Mouse (Mus musculus) hindbrain, embryonic 16.5 days (tissue): ENCODE results near the gene Cnr1. TPM values are rescaled to one million over a fixed set of nuclear protein-coding genes. Genes with fewer than 3 reads are reported as not detected.

Experiments used
- ATAC-seq: fragments of 200-750 bp; cut with Nextera tagmentation; 2 replicates; pipeline ENCODE4 v1.8.0; 2017; ENCODE audit warnings: moderate TSS enrichment, moderate library complexity
- H3K27ac ChIP-seq: fragments of 300-500 bp; sonication (generic); 2 replicates; pipeline ENCODE4 v1.5.1; 2014; ENCODE audit warnings: low read depth, mild to moderate bottlenecking, control low read depth, low read length, moderate library complexity
- H3K27me3 ChIP-seq: fragments of 300-500 bp; sonication (generic); replicated peaks from 2 replicates; pipeline ENCODE4 v1.6.1; 2014; ENCODE audit warnings: low read length; ENCODE audit not compliant: control insufficient read depth, insufficient read depth
- H3K36me3 ChIP-seq: fragments of 300-500 bp; sonication (generic); 2 replicates; pipeline ENCODE4 v1.6.1; 2014; ENCODE audit warnings: mild to moderate bottlenecking, low read length, moderate library complexity, mixed read lengths; ENCODE audit not compliant: control insufficient read depth, insufficient read depth
- H3K4me1 ChIP-seq: fragments of 300-500 bp; sonication (generic); 2 replicates; pipeline ENCODE4 v1.6.1; 2014; ENCODE audit warnings: low read depth, low read length; ENCODE audit not compliant: control insufficient read depth, insufficient read depth
- H3K4me2 ChIP-seq: fragments of 300-500 bp; sonication (generic); 2 replicates; pipeline ENCODE4 v1.6.1; 2014; ENCODE audit warnings: mild to moderate bottlenecking, low read length, control low read depth, moderate library complexity
- H3K4me3 ChIP-seq: fragments of 300-500 bp; sonication (generic); 2 replicates; pipeline ENCODE4 v1.5.1; 2014; ENCODE audit warnings: mild to moderate bottlenecking, low read length, control low read depth, moderate library complexity
- H3K9ac ChIP-seq: fragments of 300-500 bp; sonication (generic); 2 replicates; pipeline ENCODE4 v1.6.1; 2014; ENCODE audit warnings: low read depth, mild to moderate bottlenecking, control low read depth, low read length, moderate library complexity
- H3K9me3 ChIP-seq: fragments of 300-500 bp; sonication (generic); 2 replicates; pipeline ENCODE4 v1.6.1; 2014; ENCODE audit warnings: mild to moderate bottlenecking, low read length, moderate library complexity; ENCODE audit not compliant: control insufficient read depth
- WGBS: fragments of 180-500 bp; shearing (Covaris S2); extraction: QIAGEN DNeasy Blood & Tissue Kit; methylation state at CpG from one replicate; pipeline ENCODE4 v1.1.7; 2014; 5-methylcytosine and 5-hydroxymethylcytosine counted together
- polyA plus RNA-seq: library from polyadenylated mRNA; unstranded; fragments of >200 nt; fragmentation: Nextera tagmentation; extraction: Ambion mirVana; gene quantifications from 2 replicates; pipeline ENCODE4 v1.2.1, GENCODE M21; 2015

The Cnr1 gene
- polyA plus RNA-seq, 1 experiment from 2014 or later, result 52.0 TPM

DNA sequence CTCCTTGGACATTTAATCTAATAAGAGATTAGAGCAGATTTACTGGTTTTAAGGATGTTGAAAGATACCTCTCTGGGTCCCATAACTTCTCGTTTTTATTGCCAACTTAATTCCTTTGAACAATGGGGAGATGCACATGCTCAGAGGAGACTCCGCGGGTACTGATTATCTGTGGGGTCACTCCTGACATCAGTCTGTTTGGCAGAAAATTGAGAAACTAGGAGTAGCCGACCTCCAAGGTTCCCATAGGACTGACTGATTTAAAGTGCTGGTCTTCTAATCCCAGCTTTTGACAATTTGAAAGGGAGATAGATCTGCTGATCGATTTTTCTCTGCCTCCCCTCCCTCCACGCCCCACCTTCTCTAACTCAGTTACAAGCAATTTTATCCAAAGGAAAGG, 1.6 kb downstream of the Cnr1 start:
- H3K27ac ChIP-seq, result peak overlapping the region; percentile 33
- peaks cover 11% of the 10 kb centered on the region for H3K4me1 ChIP-seq
- peak overlapping the region; percentile 42 for H3K4me3 ChIP-seq
- no peaks in the 10 kb centered on the region; the same call in 1 of the 2 replicates for H3K27me3 ChIP-seq
- peak overlapping the region; percentile 54 for H3K4me2 ChIP-seq
- no peak for ATAC-seq
- no peaks in the 10 kb centered on the region for H3K9me3 ChIP-seq
- H3K36me3 ChIP-seq, result no peaks in the 10 kb centered on the region
- 31% methylated on average over 6 of the region's 6 CpGs for WGBS
- peak overlapping the region; percentile 51 for H3K9ac ChIP-seq

DNA sequence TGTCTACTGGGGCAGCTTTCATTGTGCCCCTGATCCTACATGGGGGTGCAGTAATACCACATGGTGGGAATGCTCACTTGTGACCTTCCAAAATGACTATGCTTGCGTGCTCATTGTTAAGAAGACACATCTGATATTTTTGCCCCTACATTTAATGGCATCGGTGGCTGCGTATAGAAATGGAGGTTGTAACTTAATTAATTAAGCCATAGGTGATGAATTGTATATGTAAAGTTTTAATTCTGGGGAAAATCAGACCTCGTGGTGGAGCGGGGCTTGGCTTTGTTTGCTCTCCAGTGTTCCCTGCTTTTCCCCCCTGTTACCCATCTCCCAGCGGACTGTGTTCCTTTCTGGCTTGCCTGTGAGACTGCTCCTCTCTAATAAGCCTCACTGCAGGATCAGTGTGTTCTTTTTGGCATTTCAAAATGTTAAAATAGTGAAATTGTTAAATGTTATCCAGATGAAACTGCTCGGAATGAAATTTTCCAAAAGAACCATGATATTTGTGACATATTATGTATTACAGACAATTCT, 2.4 kb downstream of the Cnr1 start:
- H3K27me3 ChIP-seq, result no peaks in the 10 kb centered on the region
- no peaks in the 10 kb centered on the region for H3K9me3 ChIP-seq
- H3K9ac ChIP-seq, result peak overlapping the region; percentile 51
- ATAC-seq, result no peak
- H3K4me1 ChIP-seq, result peaks cover 11% of the 10 kb centered on the region
- H3K27ac ChIP-seq, result peak overlapping the region; percentile 56
- no peaks in the 10 kb centered on the region for H3K36me3 ChIP-seq
- H3K4me2 ChIP-seq, result peak overlapping the region; percentile 54
- peak overlapping the region; percentile 42 for H3K4me3 ChIP-seq
- WGBS, result 57% methylated on average over 7 of the region's 7 CpGs

DNA sequence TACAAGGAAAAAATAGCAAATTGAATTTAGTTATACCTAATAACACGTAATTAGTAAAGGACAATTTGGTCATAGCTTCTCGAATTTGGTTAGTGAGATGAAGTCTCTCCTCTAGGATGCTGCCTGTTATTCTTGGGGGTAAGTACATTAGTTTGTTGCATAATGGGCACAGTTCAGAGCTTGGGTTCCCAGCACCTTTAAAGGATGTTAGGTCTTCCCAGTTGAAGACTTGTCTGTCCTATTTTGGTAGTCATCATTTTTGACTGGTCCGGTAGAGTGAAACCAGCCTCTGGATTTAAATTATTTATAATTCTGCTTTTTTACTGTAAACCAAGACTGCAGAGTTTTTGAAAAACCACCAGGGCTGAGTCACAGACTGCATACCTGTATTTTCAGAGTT, 3.3 kb downstream of the Cnr1 start:
- Histone ChIP-seq H3K9ac (no peak overlapping the region), H3K36me3 (no peaks in the 10 kb centered on the region), H3K9me3 (no peaks in the 10 kb centered on the region), H3K4me2 (peak overlapping the region; percentile 54), H3K4me1 (peaks cover 9% of the 10 kb centered on the region), H3K4me3 (peak overlapping the region; percentile 42; the same call in 1 of the 2 replicates), H3K27me3 (no peaks in the 10 kb centered on the region), H3K27ac (no peak overlapping the region)
- no peak for ATAC-seq
- WGBS, result 82% methylated on average over 3 of the region's 3 CpGs

DNA sequence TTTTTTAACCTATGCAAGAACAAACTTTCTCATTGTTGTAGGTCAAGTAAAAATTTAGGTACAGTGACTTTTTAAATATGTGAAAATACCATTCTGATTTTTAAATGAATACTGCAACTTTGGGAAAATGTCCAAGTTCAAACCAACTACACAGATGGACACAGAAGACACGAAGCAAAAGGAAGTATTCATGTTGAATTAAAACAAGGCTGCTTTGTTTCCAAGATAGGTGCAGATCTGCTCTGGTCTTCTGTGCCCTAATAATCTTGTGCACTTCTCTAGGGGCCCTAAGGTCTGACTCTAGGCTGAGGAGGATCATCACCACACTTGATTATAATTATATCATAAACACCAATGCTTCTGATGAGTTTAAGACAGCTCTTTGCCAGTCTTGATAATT, 4.1 kb downstream of the Cnr1 start:
- 58% methylated on average over 1 of the region's 1 CpGs for WGBS
- no peak overlapping the region for H3K4me3 ChIP-seq
- H3K36me3 ChIP-seq, result no peaks in the 10 kb centered on the region
- ATAC-seq, result no peak
- no peaks in the 10 kb centered on the region for H3K27me3 ChIP-seq
- H3K4me1 ChIP-seq, result 0 out of 2 replicates have a peak, but pooled peaks cover 2% of the 10 kb centered on the region
- H3K4me2 ChIP-seq, result peak overlapping the region; percentile 41
- no peak overlapping the region for H3K27ac ChIP-seq
- H3K9me3 ChIP-seq, result no peaks in the 10 kb centered on the region
- H3K9ac ChIP-seq, result no peak overlapping the region

DNA sequence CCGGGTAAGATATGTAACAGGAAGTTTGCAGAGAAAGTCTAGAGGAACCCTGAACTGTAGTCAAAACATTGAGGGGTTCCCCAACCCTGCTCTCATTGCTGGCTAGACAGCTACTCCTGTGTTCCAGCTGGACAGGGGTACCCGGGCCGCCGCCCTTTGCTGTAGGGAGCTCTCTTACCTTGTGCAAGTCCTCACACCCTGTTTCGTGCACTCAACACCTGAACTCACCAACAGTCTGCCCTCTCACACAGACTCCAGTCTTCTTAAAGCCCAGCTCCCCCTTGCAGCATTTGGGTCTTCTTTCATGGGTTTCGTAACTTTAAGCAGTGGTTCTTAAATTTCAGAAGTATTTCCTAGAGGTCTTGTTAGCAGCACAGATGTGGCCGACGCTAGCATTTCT, 7.0 kb downstream of the Cnr1 start:
- Histone ChIP-seq H3K36me3 (no peaks in the 10 kb centered on the region), H3K9me3 (no peaks in the 10 kb centered on the region), H3K4me1 (no peaks in the 10 kb centered on the region), H3K27ac (no peak overlapping the region), H3K4me2 (no peak overlapping the region), H3K4me3 (no peak overlapping the region), H3K27me3 (no peaks in the 10 kb centered on the region), H3K9ac (no peak overlapping the region)
- ATAC-seq, result no peak
- WGBS, result 78% methylated on average over 8 of the region's 8 CpGs

DNA sequence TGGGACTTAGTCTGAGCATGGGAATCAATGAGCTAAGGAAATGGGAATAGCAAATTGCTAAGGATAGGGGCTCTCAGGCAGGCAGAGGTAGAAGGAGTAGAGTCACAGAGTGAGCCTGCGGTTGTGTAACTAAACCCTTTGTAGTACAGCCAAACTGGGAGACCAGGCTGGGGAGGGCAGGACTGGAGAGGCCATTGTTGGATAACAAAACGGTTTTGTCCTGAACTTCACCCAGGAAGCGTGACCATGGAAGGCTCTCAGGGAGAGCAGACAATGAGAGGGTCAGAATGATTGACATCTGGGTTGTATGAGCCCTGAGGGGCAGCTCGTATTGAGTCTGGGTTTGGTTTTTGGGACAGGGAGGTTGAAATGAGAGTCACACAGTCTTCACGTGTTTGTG, 17.2 kb downstream of the Cnr1 start:
- Histone ChIP-seq H3K9me3 (no peaks in the 10 kb centered on the region), H3K36me3 (peaks cover 9% of the 10 kb centered on the region; the same call in 1 of the 2 replicates), H3K9ac (no peak overlapping the region), H3K4me3 (no peak overlapping the region), H3K27ac (no peak overlapping the region), H3K27me3 (no peaks in the 10 kb centered on the region), H3K4me2 (no peak overlapping the region), H3K4me1 (no peaks in the 10 kb centered on the region)
- 22% methylated on average over 5 of the region's 5 CpGs for WGBS
- ATAC-seq, result no peak

- WGBS, result 95% methylated on average over 13 of the region's 13 CpGs
- H3K36me3 ChIP-seq, result peaks cover 8% of the 10 kb centered on the region; the same call in 1 of the 2 replicates
- no peak overlapping the region for H3K4me2 ChIP-seq
- no peak overlapping the region for H3K4me3 ChIP-seq
- no peaks in the 10 kb centered on the region for H3K9me3 ChIP-seq
- no peaks in the 10 kb centered on the region for H3K4me1 ChIP-seq
- H3K9ac ChIP-seq, result no peak overlapping the region
- ATAC-seq, result no peak
- H3K27me3 ChIP-seq, result no peaks in the 10 kb centered on the region
- no peak overlapping the region for H3K27ac ChIP-seq
Observed at GRCm38 (mm10) chr4:33943936-33944335, 19.5 kb downstream of the Cnr1 start.

DNA sequence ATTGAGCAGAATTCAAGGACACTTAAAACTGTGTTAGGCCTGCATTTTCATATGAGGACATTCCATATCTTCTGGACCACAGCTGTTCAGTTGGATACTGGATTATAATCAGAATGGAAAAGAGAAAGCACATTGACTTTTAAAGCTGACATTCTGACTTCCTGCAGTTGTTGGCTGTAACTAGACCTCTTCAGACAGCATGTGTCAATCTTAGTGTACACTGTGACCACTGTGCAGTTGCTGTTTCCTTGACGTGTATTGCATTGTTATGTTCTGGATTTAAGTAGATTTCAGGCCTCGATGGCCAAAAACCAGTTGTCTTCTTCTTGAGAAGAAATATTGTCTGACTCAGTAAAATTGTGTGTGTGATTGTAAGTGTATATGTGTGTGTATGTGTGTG, 21.3 kb downstream of the Cnr1 start:
- Histone ChIP-seq H3K27ac (no peak overlapping the region), H3K9me3 (no peaks in the 10 kb centered on the region), H3K4me1 (no peaks in the 10 kb centered on the region), H3K27me3 (no peaks in the 10 kb centered on the region), H3K9ac (no peak overlapping the region), H3K4me3 (no peak overlapping the region), H3K4me2 (no peak overlapping the region), H3K36me3 (peaks cover 8% of the 10 kb centered on the region; the same call in 1 of the 2 replicates)
- 91% methylated on average over 2 of the region's 2 CpGs for WGBS
- no peak for ATAC-seq

- Histone ChIP-seq H3K4me2 (no peak overlapping the region), H3K4me3 (no peak overlapping the region), H3K27ac (no peak overlapping the region), H3K9me3 (no peaks in the 10 kb centered on the region), H3K9ac (no peak overlapping the region), H3K27me3 (no peaks in the 10 kb centered on the region), H3K36me3 (peaks cover 8% of the 10 kb centered on the region; the same call in 1 of the 2 replicates), H3K4me1 (no peaks in the 10 kb centered on the region)
- no peak for ATAC-seq
- 53% methylated on average over 3 of the region's 3 CpGs for WGBS
Observed at GRCm38 (mm10) chr4:33947584-33947983, 23.2 kb downstream of the Cnr1 start.
